ENCODE assay signal across 9 mouse cellular contexts in the genomic region with DNA sequence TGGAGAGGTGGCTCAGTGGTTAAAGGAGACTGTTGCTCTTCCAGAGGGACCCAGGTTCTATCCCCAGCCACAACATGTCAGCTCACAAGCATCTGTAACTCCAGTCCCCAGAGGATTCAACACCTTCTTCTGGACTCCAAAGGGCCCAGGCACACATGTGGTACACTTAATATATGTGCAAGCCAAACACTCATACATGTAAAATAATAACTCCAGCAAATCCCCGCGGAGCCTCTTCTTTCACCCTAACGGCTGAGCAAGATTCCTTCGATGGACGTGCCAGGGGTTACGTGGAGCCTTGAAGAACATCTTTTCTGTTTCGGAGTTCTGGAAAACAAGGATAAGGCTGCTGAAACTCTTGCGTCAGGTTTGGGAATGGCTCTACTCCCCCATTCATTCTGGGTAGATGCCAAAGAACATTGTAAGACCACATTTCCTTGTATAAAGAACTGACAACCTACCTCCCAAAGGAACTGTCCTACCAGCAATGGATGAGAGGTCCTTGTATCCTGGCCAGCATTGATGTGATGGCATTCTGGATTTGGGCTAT. TPM values are rescaled to one million over a fixed set of nuclear protein-coding genes. Genes with fewer than 3 reads are reported as not detected.
DNase-seq lines count a peak whose midpoint lies in the region; ATAC-seq lines count a peak whose summit lies in the region.
"Had no signal": no experiment of that assay in that cellular context is flagged by ENCODE, and none has a peak within 500 bp of the region (broad histone marks: within the 10 kb centered on the region; RNA-seq: fewer than 3 reads in every experiment).

No protein-coding gene starts in this region.

- H3K27me3 ChIP-seq in heart, embryonic 15.5 days = peaks cover 3% of the 10 kb centered on the region; the same call in 1 of the 2 replicates
- peaks cover 8% of the 10 kb centered on the region for H3K27me3 ChIP-seq in neural tube, embryonic 15.5 days (replicated peaks)
- 0 out of 2 replicates have a peak, but pooled peaks cover 2% of the 10 kb centered on the region for H3K27me3 ChIP-seq in embryonic facial prominence, embryonic 15.5 days
- no peaks in the 10 kb centered on the region for H3K27me3 ChIP-seq in liver, embryonic 13.5 days
- H3K27me3 ChIP-seq: midbrain, embryonic 15.5 days had no signal

- H3K4me3 ChIP-seq in heart, embryonic 15.5 days = no peak overlapping the region
- no peak overlapping the region for H3K4me3 ChIP-seq in neural tube, embryonic 15.5 days (replicated peaks)
- no peak overlapping the region for H3K4me3 ChIP-seq in embryonic facial prominence, embryonic 15.5 days (replicated peaks)
- no peak overlapping the region for H3K4me3 ChIP-seq in liver, embryonic 13.5 days (replicated peaks)
- H3K4me3 ChIP-seq: midbrain, embryonic 15.5 days had no signal

- peaks cover 18% of the 10 kb centered on the region for H3K4me1 ChIP-seq in heart, embryonic 15.5 days (replicated peaks)
- H3K4me1 ChIP-seq in neural tube, embryonic 15.5 days = peaks cover 10% of the 10 kb centered on the region
- H3K4me1 ChIP-seq in embryonic facial prominence, embryonic 15.5 days = peaks cover 32% of the 10 kb centered on the region
- H3K4me1 ChIP-seq in liver, embryonic 13.5 days (replicated peaks) = peaks cover 65% of the 10 kb centered on the region
- H3K4me1 ChIP-seq: midbrain, embryonic 15.5 days had no signal

- no peak for ATAC-seq in heart, embryonic 15.5 days (replicated peaks; ENCODE audit: insufficient number of reproducible peaks, insufficient read depth, low FRiP score, low read depth)
- ATAC-seq in neural tube, embryonic 15.5 days (ENCODE audit: low FRiP score) = no peak
- no peak for ATAC-seq in embryonic facial prominence, embryonic 15.5 days (ENCODE audit: insufficient number of reproducible peaks, low FRiP score, low TSS enrichment, low read depth)
- ATAC-seq in liver, embryonic 13.5 days (ENCODE audit: low read depth) = no peak
- no peak for ATAC-seq in activated CD4-positive, CD25-positive, alpha-beta regulatory T cell, adult 4 months

- no peaks in the 10 kb centered on the region for H3K36me3 ChIP-seq in heart, embryonic 15.5 days
- H3K36me3 ChIP-seq in neural tube, embryonic 15.5 days = no peaks in the 10 kb centered on the region
- H3K36me3 ChIP-seq in embryonic facial prominence, embryonic 15.5 days = no peaks in the 10 kb centered on the region
- H3K36me3 ChIP-seq in liver, embryonic 13.5 days = no peaks in the 10 kb centered on the region
- H3K36me3 ChIP-seq: midbrain, embryonic 15.5 days had no signal

- H3K9ac ChIP-seq in heart, embryonic 15.5 days = no peak overlapping the region
- H3K9ac ChIP-seq in neural tube, embryonic 15.5 days (replicated peaks) = no peak overlapping the region
- H3K9ac ChIP-seq in embryonic facial prominence, embryonic 15.5 days = no peak overlapping the region
- 0 out of 2 replicates have a peak overlapping the region, but pooled peaks have one; percentile 10 for H3K9ac ChIP-seq in liver, embryonic 13.5 days
- H3K9ac ChIP-seq: midbrain, embryonic 15.5 days had no signal

- H3K4me2 ChIP-seq in heart, embryonic 15.5 days = no peak overlapping the region
- no peak overlapping the region for H3K4me2 ChIP-seq in neural tube, embryonic 15.5 days
- H3K4me2 ChIP-seq in embryonic facial prominence, embryonic 15.5 days (replicated peaks) = no peak overlapping the region
- no peak overlapping the region for H3K4me2 ChIP-seq in liver, embryonic 13.5 days
- H3K4me2 ChIP-seq: midbrain, embryonic 15.5 days had no signal

- peak overlapping the region; percentile 31 for H3K27ac ChIP-seq in heart, embryonic 15.5 days
- H3K27ac ChIP-seq in neural tube, embryonic 15.5 days (replicated peaks) = 0 out of 2 replicates have a peak overlapping the region, but pooled peaks have one; percentile 37
- H3K27ac ChIP-seq in embryonic facial prominence, embryonic 15.5 days (replicated peaks) = peak overlapping the region; percentile 53
- H3K27ac ChIP-seq in liver, embryonic 13.5 days = peak overlapping the region; percentile 68

- no peak for DNase-seq in heart, adult 8-10 months (ENCODE audit: low spot score)
- DNase-seq in neural tube, embryonic 10.5 days (ENCODE audit: extremely low spot score, low spot score) = no peak
- DNase-seq in liver, embryonic 13.5 days = no peak
- no peak for DNase-seq in Muller cell, postnatal 12 days (ENCODE audit: inconsistent ontology term)

- H3K9me3 ChIP-seq in heart, embryonic 15.5 days (replicated peaks) = no peaks in the 10 kb centered on the region
- no peaks in the 10 kb centered on the region for H3K9me3 ChIP-seq in neural tube, embryonic 15.5 days (replicated peaks)
- no peaks in the 10 kb centered on the region for H3K9me3 ChIP-seq in embryonic facial prominence, embryonic 15.5 days (replicated peaks)
- H3K9me3 ChIP-seq in liver, embryonic 13.5 days (replicated peaks) = no peaks in the 10 kb centered on the region
- H3K9me3 ChIP-seq: midbrain, embryonic 15.5 days had no signal

- 64% methylated on average over 8 of the region's 8 CpGs for WGBS in heart, embryonic 15.5 days
- 87% methylated on average over 8 of the region's 8 CpGs for WGBS in neural tube, embryonic 15.5 days
- 65% methylated on average over 8 of the region's 8 CpGs for WGBS in embryonic facial prominence, embryonic 15.5 days
- WGBS in liver, embryonic 13.5 days (ENCODE audit: insufficient replicate concordance) = 86% methylated on average over 8 of the region's 8 CpGs

RNA-seq across cellular contexts. Expression of a gene that starts 25.5 kb away (rescaled TPM):
- polyA plus RNA-seq in heart, embryonic 15.5 days (2015; fragmentation: Nextera tagmentation; extraction: Ambion mirVana) = 6.6 and 8.7 TPM in 2 replicates
- total RNA-seq in heart, adult 8-10 months (2022) = 10 to 100 TPM; 23.5 to 25.4 (median 24.4) TPM
- 4.8 and 10.0 TPM in 2 replicates for polyA plus RNA-seq in neural tube, embryonic 15.5 days (2015; fragmentation: Nextera tagmentation; extraction: Ambion mirVana)
- polyA plus RNA-seq in embryonic facial prominence, embryonic 15.5 days (2015; fragmentation: Nextera tagmentation; extraction: Ambion mirVana) = 22.8 and 23.1 TPM in 2 replicates
- 8.9 and 10.0 TPM in 2 replicates for polyA plus RNA-seq in liver, embryonic 13.5 days (2015; fragmentation: Nextera tagmentation; extraction: Ambion mirVana)
- polyA plus RNA-seq in activated CD4-positive, CD25-positive, alpha-beta regulatory T cell, adult 4 months (2017; shearing (Covaris generic)) = 10 to 100 TPM; 31.3 to 64.3 TPM
